Mouse (Mus musculus) right cerebral cortex, adult 18-20 months (tissue): ENCODE results near the gene H2-Eb2.

Source experiments
- DNase-seq: peaks from one replicate; pipeline ENCODE4 v3.0.0; 2022; ENCODE audit warnings: mixed read lengths

The H2-Eb2 gene

GRCm38 (mm10) chr17:34325436-34325835 is at the start of gene H2-Eb2:
Gene H2-Eb2, plus strand, starts transcription at chr17:34325665.
- DNase-seq, result no peak

- DNase-seq, result no peak
Measured at GRCm38 (mm10) chr17:34280499-34281038, 44.9 kb upstream of the H2-Eb2 start.

GRCm38 (mm10) chr17:34281836-34282235 is 43.6 kb upstream of the H2-Eb2 start:
- DNase-seq, result no peak

GRCm38 (mm10) chr17:34285371-34285770 is 40.1 kb upstream of the H2-Eb2 start:
- DNase-seq, result no peak

GRCm38 (mm10) chr17:34285848-34286247 is 39.6 kb upstream of the H2-Eb2 start:
- DNase-seq, result no peak

GRCm38 (mm10) chr17:34286501-34286900 is 39.0 kb upstream of the H2-Eb2 start:
- no peak for DNase-seq

- no peak for DNase-seq
Measured at GRCm38 (mm10) chr17:34286999-34287398, 38.5 kb upstream of the H2-Eb2 start.

GRCm38 (mm10) chr17:34287648-34288047 is 37.8 kb upstream of the H2-Eb2 start, which contains the start of gene H2-Aa:
Gene H2-Aa, minus strand, starts transcription at chr17:34287823.
- peak; percentile 78 for DNase-seq

GRCm38 (mm10) chr17:34288131-34288530 is 37.3 kb upstream of the H2-Eb2 start:
- no peak for DNase-seq

GRCm38 (mm10) chr17:34291609-34292008 is 33.9 kb upstream of the H2-Eb2 start:
- peak; percentile 79 for DNase-seq

GRCm38 (mm10) chr17:34292570-34292969 is 32.9 kb upstream of the H2-Eb2 start:
- DNase-seq, result no peak

GRCm38 (mm10) chr17:34293533-34293932 is 31.9 kb upstream of the H2-Eb2 start:
- no peak for DNase-seq

- DNase-seq, result no peak
Measured at GRCm38 (mm10) chr17:34294249-34294648, 31.2 kb upstream of the H2-Eb2 start.

- no peak for DNase-seq
Measured at GRCm38 (mm10) chr17:34295307-34295706, 30.2 kb upstream of the H2-Eb2 start.

- peak; percentile 53 for DNase-seq
Measured at GRCm38 (mm10) chr17:34295891-34296794, 29.3 kb upstream of the H2-Eb2 start.

- DNase-seq, result no peak
Measured at GRCm38 (mm10) chr17:34299356-34299755, 26.1 kb upstream of the H2-Eb2 start.

GRCm38 (mm10) chr17:34300071-34300470 is 25.4 kb upstream of the H2-Eb2 start:
- DNase-seq, result no peak

GRCm38 (mm10) chr17:34300691-34301566 is 24.5 kb upstream of the H2-Eb2 start:
- DNase-seq, result no peak

- DNase-seq, result no peak
Measured at GRCm38 (mm10) chr17:34301670-34302190, 23.7 kb upstream of the H2-Eb2 start.

GRCm38 (mm10) chr17:34303789-34304188 is 21.7 kb upstream of the H2-Eb2 start:
- no peak for DNase-seq

GRCm38 (mm10) chr17:34304751-34305150 is 20.7 kb upstream of the H2-Eb2 start:
- peak; percentile 76 for DNase-seq

GRCm38 (mm10) chr17:34305380-34306030 is 20.0 kb upstream of the H2-Eb2 start, which contains the start of gene H2-Eb1:
Gene H2-Eb1, plus strand, starts transcription at chr17:34305867.
- peak; percentile 88 for DNase-seq
